Mouse (Mus musculus): Measurements from ENCODE around the gene Cfap54. TPM values are rescaled to one million over a fixed set of nuclear protein-coding genes. Genes with fewer than 3 reads are reported as not detected.

Cfap54 gene
- polyA plus RNA-seq, 1 experiment, result 0.09 TPM

- H3K4me1 ChIP-seq (ENCODE audit: control insufficient read depth), result peaks cover 2% of the 10 kb centered on the region; the same call in 1 of the 2 replicates
- H3K9me3 ChIP-seq (ENCODE audit: control insufficient read depth, low read length), result no peaks in the 10 kb centered on the region
- no peak overlapping the region for H3K4me3 ChIP-seq (replicated peaks)
- no peaks in the 10 kb centered on the region for H3K27me3 ChIP-seq (ENCODE audit: control insufficient read depth)
- no peak for TF ChIP-seq GATA1 (IDR thresholded peaks at IDR 0.05; ENCODE audit: low read length)
- no peak for TF ChIP-seq TAL1 (IDR thresholded peaks at IDR 0.05; ENCODE audit: low read length)
- peaks cover 6% of the 10 kb centered on the region for H3K36me3 ChIP-seq (ENCODE audit: control insufficient read depth)
These were observed 23.9 kb upstream of the Cfap54 start for GRCm38 (mm10) chr10:93105358-93105757.

- Histone ChIP-seq H3K4me3 (replicated peaks) (no peak overlapping the region), H3K4me1 (ENCODE audit: control insufficient read depth) (peaks cover 2% of the 10 kb centered on the region; the same call in 1 of the 2 replicates), H3K27me3 (ENCODE audit: control insufficient read depth) (no peaks in the 10 kb centered on the region), H3K36me3 (ENCODE audit: control insufficient read depth) (no peaks in the 10 kb centered on the region; the same call in 1 of the 2 replicates), H3K9me3 (ENCODE audit: control insufficient read depth, low read length) (no peaks in the 10 kb centered on the region)
- TF ChIP-seq TAL1 (IDR thresholded peaks at IDR 0.05; ENCODE audit: low read length) (no peak), GATA1 (IDR thresholded peaks at IDR 0.05; ENCODE audit: low read length) (no peak)
These were observed 22.9 kb upstream of the Cfap54 start for GRCm38 (mm10) chr10:93104357-93104756.

- Histone ChIP-seq H3K36me3 (ENCODE audit: control insufficient read depth) (no peaks in the 10 kb centered on the region; the same call in 1 of the 2 replicates), H3K27me3 (ENCODE audit: control insufficient read depth) (no peaks in the 10 kb centered on the region), H3K9me3 (ENCODE audit: control insufficient read depth, low read length) (no peaks in the 10 kb centered on the region), H3K4me1 (ENCODE audit: control insufficient read depth) (peaks cover 2% of the 10 kb centered on the region; the same call in 1 of the 2 replicates), H3K4me3 (replicated peaks) (no peak overlapping the region)
- no peak for TF ChIP-seq TAL1 (IDR thresholded peaks at IDR 0.05; ENCODE audit: low read length)
- TF ChIP-seq GATA1 (IDR thresholded peaks at IDR 0.05; ENCODE audit: low read length), result no peak
These were observed 22.3 kb upstream of the Cfap54 start for GRCm38 (mm10) chr10:93103676-93104075.

- Histone ChIP-seq H3K4me3 (replicated peaks) (no peak overlapping the region), H3K9me3 (ENCODE audit: control insufficient read depth, low read length) (no peaks in the 10 kb centered on the region), H3K27me3 (ENCODE audit: control insufficient read depth) (no peaks in the 10 kb centered on the region), H3K4me1 (ENCODE audit: control insufficient read depth) (peaks cover 3% of the 10 kb centered on the region; the same call in 1 of the 2 replicates), H3K36me3 (ENCODE audit: control insufficient read depth) (no peaks in the 10 kb centered on the region; the same call in none of the 2 replicates)
- TF ChIP-seq TAL1 (IDR thresholded peaks at IDR 0.05; ENCODE audit: low read length) (no peak), GATA1 (IDR thresholded peaks at IDR 0.05; ENCODE audit: low read length) (no peak)
These were observed 20.9 kb upstream of the Cfap54 start for GRCm38 (mm10) chr10:93102321-93102720.

- H3K4me1 ChIP-seq (ENCODE audit: control insufficient read depth), result peaks cover 6% of the 10 kb centered on the region
- H3K27me3 ChIP-seq (ENCODE audit: control insufficient read depth), result no peaks in the 10 kb centered on the region
- no peak for TF ChIP-seq GATA1 (IDR thresholded peaks at IDR 0.05; ENCODE audit: low read length)
- TF ChIP-seq TAL1 (IDR thresholded peaks at IDR 0.05; ENCODE audit: low read length), result no peak
- H3K9me3 ChIP-seq (ENCODE audit: control insufficient read depth, low read length), result no peaks in the 10 kb centered on the region
- H3K4me3 ChIP-seq (replicated peaks), result no peak overlapping the region
- H3K36me3 ChIP-seq (ENCODE audit: control insufficient read depth), result no peaks in the 10 kb centered on the region; the same call in 1 of the 2 replicates
These were observed 16.9 kb upstream of the Cfap54 start for GRCm38 (mm10) chr10:93098211-93098805.

GRCm38 (mm10) chr10:93097439-93097838 lies 16.0 kb upstream of the Cfap54 start:
- Histone ChIP-seq H3K4me1 (ENCODE audit: control insufficient read depth) (peaks cover 6% of the 10 kb centered on the region), H3K4me3 (replicated peaks) (no peak overlapping the region), H3K27me3 (ENCODE audit: control insufficient read depth) (no peaks in the 10 kb centered on the region), H3K36me3 (ENCODE audit: control insufficient read depth) (no peaks in the 10 kb centered on the region; the same call in 1 of the 2 replicates), H3K9me3 (ENCODE audit: control insufficient read depth, low read length) (no peaks in the 10 kb centered on the region)
- TF ChIP-seq GATA1 (IDR thresholded peaks at IDR 0.05; ENCODE audit: low read length) (no peak), TAL1 (IDR thresholded peaks at IDR 0.05; ENCODE audit: low read length) (no peak)

GRCm38 (mm10) chr10:93095827-93096226 lies 14.4 kb upstream of the Cfap54 start:
- no peak for TF ChIP-seq GATA1 (IDR thresholded peaks at IDR 0.05; ENCODE audit: low read length)
- TF ChIP-seq TAL1 (IDR thresholded peaks at IDR 0.05; ENCODE audit: low read length), result no peak
- no peak overlapping the region for H3K4me3 ChIP-seq (replicated peaks)
- H3K27me3 ChIP-seq (ENCODE audit: control insufficient read depth), result no peaks in the 10 kb centered on the region
- H3K4me1 ChIP-seq (ENCODE audit: control insufficient read depth), result peaks cover 6% of the 10 kb centered on the region
- no peaks in the 10 kb centered on the region; the same call in 1 of the 2 replicates for H3K36me3 ChIP-seq (ENCODE audit: control insufficient read depth)
- H3K9me3 ChIP-seq (ENCODE audit: control insufficient read depth, low read length), result no peaks in the 10 kb centered on the region

GRCm38 (mm10) chr10:93094957-93095580 lies 13.7 kb upstream of the Cfap54 start:
- H3K36me3 ChIP-seq (ENCODE audit: control insufficient read depth), result no peaks in the 10 kb centered on the region; the same call in 1 of the 2 replicates
- H3K4me3 ChIP-seq (replicated peaks), result no peak overlapping the region
- no peaks in the 10 kb centered on the region for H3K9me3 ChIP-seq (ENCODE audit: control insufficient read depth, low read length)
- no peak for TF ChIP-seq TAL1 (IDR thresholded peaks at IDR 0.05; ENCODE audit: low read length)
- TF ChIP-seq GATA1 (IDR thresholded peaks at IDR 0.05; ENCODE audit: low read length), result no peak
- H3K4me1 ChIP-seq (ENCODE audit: control insufficient read depth), result peaks cover 6% of the 10 kb centered on the region
- H3K27me3 ChIP-seq (ENCODE audit: control insufficient read depth), result no peaks in the 10 kb centered on the region

- TF ChIP-seq GATA1 (IDR thresholded peaks at IDR 0.05; ENCODE audit: low read length) (no peak), TAL1 (IDR thresholded peaks at IDR 0.05; ENCODE audit: low read length) (no peak)
- no peak overlapping the region for H3K4me3 ChIP-seq (replicated peaks)
- peaks cover 4% of the 10 kb centered on the region for H3K4me1 ChIP-seq (ENCODE audit: control insufficient read depth)
- H3K27me3 ChIP-seq (ENCODE audit: control insufficient read depth), result no peaks in the 10 kb centered on the region
- H3K9me3 ChIP-seq (ENCODE audit: control insufficient read depth, low read length), result no peaks in the 10 kb centered on the region
- no peaks in the 10 kb centered on the region for H3K36me3 ChIP-seq (ENCODE audit: control insufficient read depth)
These were observed 10.5 kb upstream of the Cfap54 start for GRCm38 (mm10) chr10:93091928-93092327.

Data from erythroblast, embryonic 14.5 days (primary cell).